Mouse (Mus musculus): ENCODE results near the gene Olfr456.

GRCm38 (mm10) chr6:42441395-42441794 is 45.6 kb downstream of the Olfr456 start:
- TF ChIP-seq CTCF (IDR thresholded peaks at IDR 0.05 in 2 of 3, conservative IDR thresholded peaks at IDR 0.05 in 1 of 3; ENCODE audit: control insufficient read depth in 1 of 3, insufficient read depth in 1 of 3, low read depth in 2 of 3, low read length in 3 of 3, poor library complexity in 1 of 3, severe bottlenecking in 1 of 3) (no peak), NELFE (IDR thresholded peaks at IDR 0.05; ENCODE audit: low read depth, low read length) (no peak), ZKSCAN1 (IDR thresholded peaks at IDR 0.05; ENCODE audit: low read depth, low read length) (no peak), POLR2AphosphoS5 (IDR thresholded peaks at IDR 0.05; ENCODE audit: borderline replicate concordance, low read depth, low read length) (no peak)

All from MEL (cell line).